Mouse (Mus musculus): ENCODE results near the gene Dctn1. TPM values are rescaled to one million over a fixed set of nuclear protein-coding genes. Genes with fewer than 3 reads are reported as not detected.

Dctn1 gene
- polyA plus RNA-seq, 1 experiment from 2014 or later: 49.7 TPM

DNA sequence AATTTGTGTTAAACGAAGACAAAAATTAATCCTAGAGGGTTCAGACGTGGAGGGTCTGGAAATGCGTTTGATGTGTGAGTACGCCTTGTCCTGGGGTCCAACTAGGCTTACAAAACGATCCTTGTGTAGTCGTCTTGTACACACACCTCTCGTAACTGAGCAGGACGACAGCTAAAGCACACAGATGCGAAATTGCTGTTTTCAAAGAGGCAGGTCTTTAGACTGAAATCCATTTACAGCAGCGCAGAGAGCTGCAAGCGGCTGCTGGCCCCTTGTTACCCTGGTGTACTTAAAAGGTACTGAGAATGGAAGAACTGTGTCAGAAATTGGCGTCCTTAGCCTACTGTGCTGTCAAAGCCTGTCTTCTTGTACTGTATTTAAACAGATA is 517 bp downstream of the Dctn1 start:
- H3K4me3 ChIP-seq (ENCODE audit: low read depth, low read length): peak overlapping the region; percentile 90
- H3K4me2 ChIP-seq: peak overlapping the region; percentile 71
- H3K27ac ChIP-seq (ENCODE audit: low read depth, low read length): peak overlapping the region; percentile 86; the same call in 1 of the 2 replicates
- H3K4me1 ChIP-seq (ENCODE audit: control insufficient read depth, insufficient read depth, low read length): peaks cover 20% of the 10 kb centered on the region
- WGBS (ENCODE audit: insufficient replicate concordance): under 1% methylated on average over 12 of the region's 12 CpGs
- no peak for ATAC-seq (replicated peaks; ENCODE audit: insufficient number of reproducible peaks, low FRiP score, low TSS enrichment)
- H3K36me3 ChIP-seq (ENCODE audit: control insufficient read depth, insufficient read depth, low read length): no peaks in the 10 kb centered on the region
- H3K9me3 ChIP-seq (replicated peaks; ENCODE audit: control insufficient read depth, low read length): no peaks in the 10 kb centered on the region
- peaks cover 16% of the 10 kb centered on the region for H3K27me3 ChIP-seq (ENCODE audit: control insufficient read depth, insufficient read depth, low read length)
- H3K9ac ChIP-seq (ENCODE audit: low read depth, low read length): peak overlapping the region; percentile 91

DNA sequence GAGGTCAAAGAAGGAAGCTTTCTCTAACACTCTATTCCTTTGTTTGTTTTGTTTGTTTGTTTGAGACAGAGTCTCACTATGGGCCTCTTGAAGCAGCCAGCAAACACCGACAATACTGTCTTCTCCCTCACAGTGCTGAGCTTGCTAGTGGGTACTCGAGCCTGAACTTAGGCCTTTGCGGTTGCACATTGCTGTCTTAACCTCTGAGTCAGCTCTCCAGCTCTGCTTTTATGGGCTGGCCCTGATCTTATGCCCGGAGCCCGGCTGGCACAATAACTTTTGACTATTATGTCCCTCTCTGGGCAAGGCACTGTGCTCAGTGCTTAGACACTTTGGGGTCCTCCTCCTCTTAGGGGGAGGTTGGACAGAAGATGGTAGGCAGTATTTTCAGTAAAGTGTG is 4.2 kb downstream of the Dctn1 start:
- no peak overlapping the region for H3K4me2 ChIP-seq
- H3K27me3 ChIP-seq (ENCODE audit: control insufficient read depth, insufficient read depth, low read length): no peaks in the 10 kb centered on the region
- ATAC-seq (replicated peaks; ENCODE audit: insufficient number of reproducible peaks, low FRiP score, low TSS enrichment): no peak
- H3K9me3 ChIP-seq (replicated peaks; ENCODE audit: control insufficient read depth, low read length): no peaks in the 10 kb centered on the region
- H3K4me1 ChIP-seq (ENCODE audit: control insufficient read depth, insufficient read depth, low read length): peaks cover 6% of the 10 kb centered on the region; the same call in 1 of the 2 replicates
- 80% methylated on average over 5 of the region's 5 CpGs for WGBS (ENCODE audit: insufficient replicate concordance)
- no peak overlapping the region for H3K27ac ChIP-seq (ENCODE audit: low read depth, low read length)
- H3K4me3 ChIP-seq (ENCODE audit: low read depth, low read length): no peak overlapping the region
- H3K36me3 ChIP-seq (ENCODE audit: control insufficient read depth, insufficient read depth, low read length): no peaks in the 10 kb centered on the region
- no peak overlapping the region for H3K9ac ChIP-seq (ENCODE audit: low read depth, low read length)

DNA sequence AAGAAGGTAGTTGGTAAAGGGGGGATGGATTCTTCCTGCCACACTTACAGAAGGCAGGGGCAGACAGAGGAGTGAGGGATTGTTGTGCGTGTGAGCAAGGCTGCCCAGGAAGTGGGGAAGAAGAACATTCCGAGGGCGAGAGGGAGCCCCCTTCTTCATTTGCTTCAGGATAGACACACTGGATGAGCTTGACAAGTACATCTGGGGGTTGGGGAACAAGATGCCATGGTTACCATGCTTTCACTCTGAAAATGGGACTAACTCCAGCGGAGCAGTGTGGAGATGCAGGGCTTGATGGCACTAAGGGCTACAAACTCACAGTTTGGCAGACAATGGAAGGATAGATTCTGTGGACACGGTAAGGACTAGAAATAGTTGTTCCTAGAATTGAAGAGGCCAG is 5.3 kb downstream of the Dctn1 start:
- Histone ChIP-seq H3K36me3 (ENCODE audit: control insufficient read depth, insufficient read depth, low read length) (no peaks in the 10 kb centered on the region), H3K9ac (ENCODE audit: low read depth, low read length) (no peak overlapping the region), H3K4me3 (ENCODE audit: low read depth, low read length) (no peak overlapping the region), H3K9me3 (replicated peaks; ENCODE audit: control insufficient read depth, low read length) (no peaks in the 10 kb centered on the region), H3K27ac (ENCODE audit: low read depth, low read length) (no peak overlapping the region), H3K27me3 (ENCODE audit: control insufficient read depth, insufficient read depth, low read length) (no peaks in the 10 kb centered on the region), H3K4me2 (no peak overlapping the region), H3K4me1 (ENCODE audit: control insufficient read depth, insufficient read depth, low read length) (peaks cover 6% of the 10 kb centered on the region; the same call in 1 of the 2 replicates)
- 81% methylated on average over 5 of the region's 5 CpGs for WGBS (ENCODE audit: insufficient replicate concordance)
- ATAC-seq (replicated peaks; ENCODE audit: insufficient number of reproducible peaks, low FRiP score, low TSS enrichment): no peak

DNA sequence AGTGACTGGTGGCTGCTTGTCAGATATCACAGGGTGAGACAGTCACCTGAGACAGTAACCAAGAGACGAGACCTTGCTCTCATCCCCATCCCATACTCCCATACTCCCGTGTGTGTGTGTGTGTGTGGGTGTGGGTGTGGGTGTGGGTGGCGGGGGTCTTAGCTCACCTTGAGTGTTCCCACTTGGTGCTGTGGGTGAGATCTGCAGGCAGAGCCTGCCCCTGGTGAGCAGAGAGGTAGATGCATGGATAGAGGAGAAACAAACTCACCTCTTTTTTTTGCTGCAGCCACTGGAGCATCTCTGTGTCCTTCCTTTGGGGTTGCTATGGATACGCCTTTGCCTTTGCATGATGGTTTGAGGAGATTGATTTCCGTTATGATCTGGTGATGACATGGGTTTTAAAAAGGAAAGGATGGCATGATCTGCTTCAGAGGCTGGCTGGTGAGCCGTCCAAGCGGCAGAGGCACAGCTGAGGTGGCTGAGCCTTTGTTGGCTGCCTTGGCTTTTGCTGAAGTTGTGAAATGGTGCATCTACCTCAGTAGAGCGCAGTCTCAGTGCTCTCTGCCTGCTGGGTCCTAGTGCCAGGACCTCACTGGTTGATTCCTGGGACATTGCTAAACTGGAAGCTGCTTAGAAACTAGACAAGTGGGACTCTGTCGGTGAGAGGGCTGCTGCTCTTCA is 6.7 kb downstream of the Dctn1 start:
- 72% methylated on average over 9 of the region's 9 CpGs for WGBS (ENCODE audit: insufficient replicate concordance)
- no peaks in the 10 kb centered on the region for H3K36me3 ChIP-seq (ENCODE audit: control insufficient read depth, insufficient read depth, low read length)
- no peaks in the 10 kb centered on the region; the same call in 1 of the 2 replicates for H3K4me1 ChIP-seq (ENCODE audit: control insufficient read depth, insufficient read depth, low read length)
- H3K4me3 ChIP-seq (ENCODE audit: low read depth, low read length): no peak overlapping the region
- no peak overlapping the region for H3K4me2 ChIP-seq
- no peaks in the 10 kb centered on the region for H3K27me3 ChIP-seq (ENCODE audit: control insufficient read depth, insufficient read depth, low read length)
- no peak overlapping the region for H3K9ac ChIP-seq (ENCODE audit: low read depth, low read length)
- ATAC-seq (replicated peaks; ENCODE audit: insufficient number of reproducible peaks, low FRiP score, low TSS enrichment): no peak
- no peak overlapping the region for H3K27ac ChIP-seq (ENCODE audit: low read depth, low read length)
- no peaks in the 10 kb centered on the region for H3K9me3 ChIP-seq (replicated peaks; ENCODE audit: control insufficient read depth, low read length)

DNA sequence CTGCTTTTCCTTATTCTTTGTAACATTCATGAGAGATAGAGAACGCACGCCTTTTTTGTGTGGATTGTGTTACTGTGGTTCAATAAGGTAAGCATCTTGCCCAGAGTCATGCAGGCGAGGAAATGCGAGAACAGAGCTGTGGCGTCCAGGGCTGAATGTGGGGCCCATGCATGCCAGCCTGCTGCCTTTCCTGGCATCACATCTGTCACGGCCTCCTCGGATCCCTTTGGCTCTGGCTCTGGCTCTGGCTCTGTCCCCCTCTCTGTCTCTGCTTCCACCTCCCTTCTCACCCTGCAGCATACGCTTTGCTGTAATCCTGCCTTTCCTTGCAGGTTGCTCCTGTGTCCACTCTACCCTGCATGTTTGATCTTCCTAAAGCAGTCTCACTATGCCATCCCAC is 10.3 kb downstream of the Dctn1 start:
- Histone ChIP-seq H3K27ac (ENCODE audit: low read depth, low read length) (no peak overlapping the region), H3K9ac (ENCODE audit: low read depth, low read length) (peak overlapping the region; percentile 16; the same call in 1 of the 2 replicates), H3K36me3 (ENCODE audit: control insufficient read depth, insufficient read depth, low read length) (no peaks in the 10 kb centered on the region), H3K4me3 (ENCODE audit: low read depth, low read length) (no peak overlapping the region), H3K9me3 (replicated peaks; ENCODE audit: control insufficient read depth, low read length) (no peaks in the 10 kb centered on the region), H3K27me3 (ENCODE audit: control insufficient read depth, insufficient read depth, low read length) (no peaks in the 10 kb centered on the region), H3K4me1 (ENCODE audit: control insufficient read depth, insufficient read depth, low read length) (peaks cover 9% of the 10 kb centered on the region), H3K4me2 (no peak overlapping the region)
- WGBS (ENCODE audit: insufficient replicate concordance): 85% methylated on average over 8 of the region's 8 CpGs
- no peak for ATAC-seq (replicated peaks; ENCODE audit: insufficient number of reproducible peaks, low FRiP score, low TSS enrichment)

DNA sequence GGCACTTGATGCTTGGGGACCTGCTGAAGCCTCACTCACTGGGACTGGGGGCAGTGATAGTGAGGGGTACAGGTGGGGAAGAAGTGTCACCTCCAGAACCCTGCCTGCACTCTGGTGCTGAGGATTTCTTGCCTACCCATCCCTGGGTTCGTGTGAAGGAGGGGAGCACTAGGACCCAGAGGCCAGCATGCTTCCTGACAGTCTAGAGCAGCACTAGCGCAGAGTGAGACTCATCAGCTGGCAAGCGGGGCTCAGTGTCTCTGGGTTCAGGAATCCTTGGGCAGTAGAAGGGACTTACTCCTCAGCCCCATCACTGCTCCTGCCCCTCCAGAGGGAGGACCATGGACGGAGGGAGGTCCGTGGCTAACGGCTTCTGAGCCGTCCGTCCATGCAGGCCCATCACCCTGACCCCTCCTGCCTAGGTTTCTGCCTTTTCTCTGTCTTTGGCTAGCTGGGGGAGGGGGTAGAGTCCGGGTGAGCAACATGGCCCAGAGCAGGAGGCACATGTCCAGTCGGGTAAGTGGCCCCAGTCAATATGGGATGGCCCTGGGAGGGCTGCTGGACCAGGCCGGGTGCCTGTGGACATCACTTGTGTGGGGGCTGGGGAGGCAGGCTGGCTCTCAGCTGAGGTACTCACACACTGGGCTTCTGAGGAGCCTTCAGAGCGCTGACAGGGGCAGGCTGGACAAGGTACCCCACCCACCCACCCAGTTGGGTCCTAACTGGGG is 13.8 kb downstream of the Dctn1 start:
- Histone ChIP-seq H3K4me2 (peak overlapping the region; percentile 67), H3K27ac (ENCODE audit: low read depth, low read length) (no peak overlapping the region), H3K4me3 (ENCODE audit: low read depth, low read length) (peak overlapping the region; percentile 39), H3K4me1 (ENCODE audit: control insufficient read depth, insufficient read depth, low read length) (peaks cover 9% of the 10 kb centered on the region), H3K9me3 (replicated peaks; ENCODE audit: control insufficient read depth, low read length) (no peaks in the 10 kb centered on the region), H3K27me3 (ENCODE audit: control insufficient read depth, insufficient read depth, low read length) (no peaks in the 10 kb centered on the region), H3K9ac (ENCODE audit: low read depth, low read length) (peak overlapping the region; percentile 50), H3K36me3 (ENCODE audit: control insufficient read depth, insufficient read depth, low read length) (peaks cover 7% of the 10 kb centered on the region; the same call in 1 of the 2 replicates)
- ATAC-seq (replicated peaks; ENCODE audit: insufficient number of reproducible peaks, low FRiP score, low TSS enrichment): peak; percentile 48; the same call in 1 of the 2 replicates
- WGBS (ENCODE audit: insufficient replicate concordance): 21% methylated on average over 12 of the region's 12 CpGs

DNA sequence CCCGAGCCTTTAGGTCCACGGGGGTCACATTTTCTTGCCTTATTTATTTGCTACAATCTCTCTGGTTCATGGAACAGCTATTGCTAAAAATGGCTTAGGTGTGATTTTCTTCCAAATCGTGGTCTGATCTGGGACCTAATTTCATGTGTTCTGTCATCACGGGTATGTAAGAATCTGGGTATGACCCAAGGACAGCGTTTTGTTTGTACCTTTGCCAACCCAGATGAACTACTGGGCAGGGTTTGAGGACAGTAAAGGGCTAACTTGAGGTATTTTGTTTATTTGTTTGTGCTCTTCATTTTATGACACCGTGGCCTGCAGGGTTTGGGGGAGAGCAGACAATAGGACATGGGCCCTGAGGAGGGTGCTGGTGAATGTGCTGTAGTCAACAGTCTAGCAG is 14.9 kb downstream of the Dctn1 start:
- no peaks in the 10 kb centered on the region for H3K9me3 ChIP-seq (replicated peaks; ENCODE audit: control insufficient read depth, low read length)
- WGBS (ENCODE audit: insufficient replicate concordance): 84% methylated on average over 6 of the region's 6 CpGs
- H3K36me3 ChIP-seq (ENCODE audit: control insufficient read depth, insufficient read depth, low read length): peaks cover 7% of the 10 kb centered on the region; the same call in 1 of the 2 replicates
- no peak overlapping the region for H3K4me3 ChIP-seq (ENCODE audit: low read depth, low read length)
- 0 out of 2 replicates have a peak overlapping the region, but pooled peaks have one; percentile 12 for H3K9ac ChIP-seq (ENCODE audit: low read depth, low read length)
- no peak overlapping the region for H3K4me2 ChIP-seq
- H3K27ac ChIP-seq (ENCODE audit: low read depth, low read length): no peak overlapping the region
- no peak for ATAC-seq (replicated peaks; ENCODE audit: insufficient number of reproducible peaks, low FRiP score, low TSS enrichment)
- H3K27me3 ChIP-seq (ENCODE audit: control insufficient read depth, insufficient read depth, low read length): no peaks in the 10 kb centered on the region
- peaks cover 12% of the 10 kb centered on the region for H3K4me1 ChIP-seq (ENCODE audit: control insufficient read depth, insufficient read depth, low read length)

DNA sequence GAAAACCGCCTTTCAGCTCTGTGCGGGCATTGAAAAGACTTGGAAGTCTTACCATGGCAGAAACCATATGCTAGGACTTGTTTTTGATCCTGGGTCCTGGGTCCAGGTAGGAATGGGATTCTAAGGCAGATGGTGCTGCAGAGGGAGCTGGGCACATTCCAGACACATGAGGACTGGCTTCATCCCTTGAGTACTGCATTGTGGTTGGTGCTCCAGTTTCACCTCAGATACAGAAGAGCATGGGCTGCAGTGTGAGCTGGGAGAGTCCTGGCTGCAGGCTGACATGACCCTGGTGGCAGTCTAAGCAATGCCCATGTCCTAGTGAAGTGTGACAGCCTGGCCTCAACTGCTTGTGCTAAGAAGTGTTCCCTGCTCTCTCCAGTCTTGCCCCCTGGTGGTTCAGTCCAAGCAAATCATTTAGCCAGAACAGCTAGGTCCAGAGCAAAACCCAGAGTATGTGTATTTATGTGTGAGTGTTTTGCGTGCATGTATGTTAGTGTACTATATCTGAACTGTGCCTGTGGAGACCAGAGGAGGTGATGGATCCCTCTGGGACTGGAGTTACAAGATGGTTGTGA is 19.2 kb downstream of the Dctn1 start:
- no peak overlapping the region for H3K4me2 ChIP-seq
- H3K27ac ChIP-seq (ENCODE audit: low read depth, low read length): no peak overlapping the region
- no peak overlapping the region for H3K9ac ChIP-seq (ENCODE audit: low read depth, low read length)
- peaks cover 13% of the 10 kb centered on the region for H3K4me1 ChIP-seq (ENCODE audit: control insufficient read depth, insufficient read depth, low read length)
- ATAC-seq (replicated peaks; ENCODE audit: insufficient number of reproducible peaks, low FRiP score, low TSS enrichment): no peak
- no peak overlapping the region for H3K4me3 ChIP-seq (ENCODE audit: low read depth, low read length)
- H3K36me3 ChIP-seq (ENCODE audit: control insufficient read depth, insufficient read depth, low read length): peaks cover 12% of the 10 kb centered on the region
- no peaks in the 10 kb centered on the region for H3K27me3 ChIP-seq (ENCODE audit: control insufficient read depth, insufficient read depth, low read length)
- no peaks in the 10 kb centered on the region for H3K9me3 ChIP-seq (replicated peaks; ENCODE audit: control insufficient read depth, low read length)
- WGBS (ENCODE audit: insufficient replicate concordance): 89% methylated on average over 3 of the region's 3 CpGs

Data from heart, embryonic 11.5 days (tissue).